Mouse (Mus musculus) thymus, postnatal 4 days (tissue): ENCODE results near the gene Zfp968.
"Not testable (repeated sequence)": the region's sequence is repeated elsewhere in the genome, so short reads cannot be mapped to it uniquely, and the experiment has no call there.

Source experiments
- DNase-seq: peaks from one replicate; pipeline ENCODE4 v3.0.0; 2021

Gene Zfp968

DNA sequence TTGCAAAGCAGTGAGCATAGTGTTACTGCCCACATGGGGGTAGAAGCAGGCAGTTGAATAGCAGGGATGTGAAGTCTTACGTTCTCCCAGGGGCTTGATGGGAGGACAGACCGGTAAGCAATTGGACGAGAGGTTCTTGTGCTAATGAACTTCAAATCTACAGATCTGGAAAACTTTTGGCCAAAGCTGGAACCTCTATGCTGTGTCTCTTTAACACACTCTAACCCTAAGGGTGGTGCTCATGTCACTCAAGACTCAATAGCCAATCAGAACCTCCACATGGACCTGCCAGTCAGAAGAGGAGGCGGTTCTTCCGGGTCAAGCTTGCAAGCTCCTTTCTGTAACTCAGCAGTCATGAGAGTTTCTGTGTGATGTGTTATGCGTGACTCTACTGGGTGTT, at the start of gene Zfp968:
Gene Zfp968, plus strand, starts transcription at position 301 of the 400 bp plus-strand sequence.
- not testable (repeated sequence) for DNase-seq

DNA sequence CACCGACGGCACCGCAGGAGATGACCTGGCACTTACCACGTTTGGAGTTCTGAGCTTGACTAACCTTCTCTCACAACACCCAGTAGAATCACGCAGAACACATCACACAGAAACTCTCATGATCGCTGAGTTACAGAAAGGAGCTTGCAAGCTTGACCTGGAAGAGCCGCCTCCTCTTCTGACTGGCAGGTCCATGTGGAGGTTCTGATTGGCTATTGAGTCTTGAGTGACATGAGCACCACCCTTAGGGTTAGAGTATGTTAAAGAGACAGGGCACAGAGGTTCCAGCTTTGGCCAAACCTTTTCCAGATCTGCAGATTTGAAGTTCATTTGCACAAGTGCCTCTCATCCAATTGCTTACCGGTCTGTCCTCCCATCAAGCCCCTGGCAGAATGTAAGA, 34.1 kb upstream of the Zfp968 start, which contains the start of gene Gm4631:
Gene Gm4631, minus strand, starts transcription at position 101 of the 400 bp plus-strand sequence.
- not testable (repeated sequence) for DNase-seq
